Mouse (Mus musculus) intestine, embryonic 15.5 days (tissue): ENCODE measurements around the gene Primpol. TPM values are rescaled to one million over a fixed set of nuclear protein-coding genes. Genes with fewer than 3 reads are reported as not detected.

Experiments
- polyA plus RNA-seq: library from polyadenylated mRNA; unstranded; fragments of >200 nt; fragmentation: Nextera tagmentation; extraction: Ambion mirVana; gene quantifications from 2 replicates; pipeline ENCODE4 v1.2.1, GENCODE M21; 2015

The Primpol gene
- polyA plus RNA-seq, 1 experiment from 2014 or later, result 14.8 TPM

Other genes with a start within 250 kb of the Primpol start
- gene Acsl1, start 146.2 kb downstream of the Primpol start, polyA plus RNA-seq, result 40.1 and 40.3 TPM in 2 replicates
- gene Cenpu, start 65.2 kb downstream of the Primpol start, polyA plus RNA-seq, result 10.8 and 13.9 TPM in 2 replicates
- gene Casp3, start 79 bp upstream of the Primpol start, polyA plus RNA-seq, result 54.4 and 69.0 TPM in 2 replicates
- 26.6 and 34.7 TPM in 2 replicates for gene Irf2, start 122.5 kb upstream of the Primpol start, polyA plus RNA-seq